Mouse (Mus musculus): ENCODE measurements around the gene Lhx9.

DNA sequence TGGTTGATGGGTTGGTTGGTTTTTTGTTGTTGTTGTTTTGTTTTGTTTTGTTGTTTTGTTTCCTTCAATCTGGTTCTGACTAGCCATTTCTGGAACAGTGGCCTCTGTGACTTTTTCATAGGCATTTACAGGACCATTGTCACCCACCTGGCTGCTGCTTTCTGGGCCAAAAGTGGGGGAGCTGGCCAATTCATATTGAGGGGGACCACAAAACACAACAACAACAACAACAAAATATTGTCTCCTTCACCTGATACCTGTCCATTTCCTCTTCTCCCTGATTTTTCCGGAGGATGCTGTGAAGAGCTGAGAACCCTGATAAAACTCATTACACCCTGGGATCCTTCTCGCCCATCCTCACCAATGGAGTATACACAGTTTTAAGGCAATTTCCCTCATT is 9.1 kb downstream of the Lhx9 start:
- TF ChIP-seq CTCF (IDR thresholded peaks at IDR 0.05; ENCODE audit: low read depth), result no peak
- TF ChIP-seq EP300 (optimal IDR thresholded peaks at IDR 0.05), result no peak
